Mouse (Mus musculus) kidney, adult 2 months (tissue): Measurements from ENCODE around the gene Taok2. TPM values are rescaled to one million over a fixed set of nuclear protein-coding genes. Genes with fewer than 3 reads are reported as not detected.

Experiments used
- DNase-seq: peaks from one replicate; pipeline ENCODE4 v3.0.0; 2021
- H3K27ac ChIP-seq: fragments of 200-500 bp; 2 replicates; pipeline ENCODE4 v1.5.1; 2012; ENCODE audit warnings: low read depth, low read length, control low read depth, inconsistent platforms; ENCODE audit not compliant: insufficient read depth
- H3K27me3 ChIP-seq: fragments of 200-500 bp; replicated peaks from 2 replicates; pipeline ENCODE4 v1.6.1; 2012; ENCODE audit warnings: mild to moderate bottlenecking, moderate library complexity, low read length, inconsistent platforms; ENCODE audit not compliant: control insufficient read depth, insufficient read depth
- H3K36me3 ChIP-seq: fragments of 200-500 bp; 2 replicates; pipeline ENCODE4 v1.6.1; 2012; ENCODE audit warnings: mild to moderate bottlenecking, moderate library complexity, low read length, inconsistent platforms; ENCODE audit not compliant: control insufficient read depth, insufficient read depth
- H3K4me1 ChIP-seq: fragments of 200-500 bp; 2 replicates; pipeline ENCODE4 v1.6.1; 2011; ENCODE audit warnings: low read length; ENCODE audit not compliant: control insufficient read depth, insufficient read depth
- H3K4me3 ChIP-seq: fragments of 200-500 bp; 2 replicates; pipeline ENCODE4 v1.5.1; 2011; ENCODE audit warnings: mild to moderate bottlenecking, low read depth, low read length, control low read depth; ENCODE audit not compliant: insufficient read depth
- CTCF ChIP-seq: fragments of 200-500 bp; conservative IDR thresholded peaks from 2 replicates; pipeline ENCODE4 v1.5.1; 2011; ENCODE audit warnings: low read depth, mild to moderate bottlenecking, control low read depth, low read length, moderate library complexity, mixed read lengths; ENCODE audit not compliant: insufficient read depth, insufficient read length
- POLR2A ChIP-seq: fragments of 200-500 bp; IDR thresholded peaks from one replicate; pipeline ENCODE4 v1.6.1; 2011; ENCODE audit warnings: low read depth, low read length, control low read depth
- WGBS: fragments of 180-500 bp; shearing (Covaris S2); methylation state at CpG from one replicate; pipeline ENCODE4 v1.1.7; 2018; 5-methylcytosine and 5-hydroxymethylcytosine counted together
- polyA plus RNA-seq: library from polyadenylated mRNA; depleted of rRNA; stranded (reverse); fragments of >200 nt; gene quantifications from 2 replicates; pipeline ENCODE4 v1.2.3, GENCODE M21; 2012

Gene Taok2
- polyA plus RNA-seq, 1 experiment: 56.5 TPM

- TF ChIP-seq CTCF: no peak
- no peak for TF ChIP-seq POLR2A
- 95% methylated on average over 1 of the region's 1 CpGs for WGBS
- Histone ChIP-seq H3K36me3 (peaks cover 18% of the 10 kb centered on the region), H3K4me3 (no peak overlapping the region), H3K27me3 (no peaks in the 10 kb centered on the region), H3K27ac (no peak overlapping the region), H3K4me1 (peaks cover 5% of the 10 kb centered on the region; the same call in 1 of the 2 replicates)
- DNase-seq: no peak
These were observed 7.3 kb downstream of the Taok2 start for GRCm38 (mm10) chr7:126877239-126877638.

GRCm38 (mm10) chr7:126870520-126870891, 14.0 kb downstream of the Taok2 start:
- 97% methylated on average over 2 of the region's 2 CpGs for WGBS
- no peak for TF ChIP-seq POLR2A
- DNase-seq: no peak
- no peaks in the 10 kb centered on the region for H3K4me1 ChIP-seq
- H3K4me3 ChIP-seq: no peak overlapping the region
- H3K36me3 ChIP-seq: peaks cover 19% of the 10 kb centered on the region
- no peak overlapping the region for H3K27ac ChIP-seq
- H3K27me3 ChIP-seq: no peaks in the 10 kb centered on the region

DNA sequence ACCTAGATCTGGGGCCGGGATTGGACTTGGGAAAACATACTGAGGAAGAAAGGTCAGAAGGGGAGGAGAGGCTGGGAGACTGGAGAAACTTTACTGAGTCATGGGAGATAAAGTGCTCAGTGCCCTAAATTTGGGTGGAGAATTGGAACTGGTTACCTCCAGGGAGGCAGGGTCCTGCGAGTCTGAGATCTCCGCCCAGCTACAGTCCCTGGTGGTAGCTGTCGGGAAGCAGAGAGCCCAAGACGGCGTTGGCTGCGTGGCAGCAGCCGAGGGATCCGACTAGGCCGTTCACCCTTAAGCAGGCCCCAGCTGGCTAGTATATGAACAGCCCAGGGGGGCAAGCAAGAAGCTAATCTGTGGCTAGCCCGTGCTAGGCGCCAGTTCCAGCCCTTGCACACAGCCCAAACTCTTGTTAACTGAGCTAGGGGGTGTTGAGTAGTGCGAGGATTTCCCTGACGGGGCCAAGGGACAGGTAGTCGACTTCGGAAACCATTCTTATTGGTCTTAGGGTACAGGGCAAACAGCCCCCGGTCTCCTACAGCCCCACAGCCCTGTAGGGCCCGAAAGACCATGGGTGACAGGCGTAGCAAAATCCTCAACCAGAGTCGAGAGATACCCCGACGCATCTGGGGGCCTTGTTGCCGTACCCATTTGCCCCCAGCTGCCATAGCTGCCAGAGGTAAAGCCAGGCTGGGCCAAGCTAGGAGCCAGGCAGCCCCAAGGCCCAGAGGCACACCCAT, 14.6 kb downstream of the Taok2 start:
- no peak for TF ChIP-seq CTCF
- no peak for TF ChIP-seq POLR2A
- H3K27me3 ChIP-seq: no peaks in the 10 kb centered on the region
- DNase-seq: no peak
- no peak overlapping the region for H3K27ac ChIP-seq
- WGBS: 90% methylated on average over 23 of the region's 23 CpGs
- H3K4me1 ChIP-seq: no peaks in the 10 kb centered on the region
- H3K36me3 ChIP-seq: peaks cover 17% of the 10 kb centered on the region
- no peak overlapping the region for H3K4me3 ChIP-seq

DNA sequence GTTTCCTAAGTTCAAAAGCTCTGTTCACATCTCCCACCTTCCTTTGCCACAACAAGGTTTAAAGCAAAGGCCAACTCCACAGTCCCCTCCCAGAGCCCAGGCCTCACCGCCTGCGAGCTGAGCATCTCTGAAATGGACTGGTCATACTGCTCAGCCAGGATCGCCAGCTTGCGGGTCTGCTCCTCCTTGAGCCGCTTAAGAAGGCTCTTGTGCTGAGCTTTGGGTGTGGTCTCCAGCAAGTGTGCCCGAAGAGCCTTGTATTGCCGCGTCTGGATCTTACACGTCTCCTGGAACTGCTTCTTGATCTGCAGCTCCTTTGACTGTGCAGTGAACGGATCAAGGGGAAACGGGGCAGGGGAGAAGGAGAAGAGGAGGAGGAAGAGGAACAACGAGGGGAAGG, 16.5 kb downstream of the Taok2 start:
- Histone ChIP-seq H3K36me3 (peaks cover 14% of the 10 kb centered on the region), H3K27ac (no peak overlapping the region), H3K4me1 (no peaks in the 10 kb centered on the region), H3K4me3 (no peak overlapping the region), H3K27me3 (no peaks in the 10 kb centered on the region)
- TF ChIP-seq POLR2A (no peak), CTCF (no peak)
- DNase-seq: no peak
- WGBS: 77% methylated on average over 12 of the region's 12 CpGs

- Histone ChIP-seq H3K4me3 (no peak overlapping the region), H3K4me1 (0 out of 2 replicates have a peak, but pooled peaks cover 3% of the 10 kb centered on the region), H3K27me3 (no peaks in the 10 kb centered on the region), H3K36me3 (peaks cover 14% of the 10 kb centered on the region), H3K27ac (no peak overlapping the region)
- TF ChIP-seq POLR2A (no peak), CTCF (no peak)
- 84% methylated on average over 2 of the region's 2 CpGs for WGBS
- no peak for DNase-seq
These were observed 17.0 kb downstream of the Taok2 start for GRCm38 (mm10) chr7:126867534-126867933.

GRCm38 (mm10) chr7:126863791-126864190, 20.7 kb downstream of the Taok2 start:
- H3K4me3 ChIP-seq: no peak overlapping the region
- H3K27ac ChIP-seq: no peak overlapping the region
- H3K36me3 ChIP-seq: peaks cover 4% of the 10 kb centered on the region; the same call in 1 of the 2 replicates
- peaks cover 9% of the 10 kb centered on the region; the same call in 1 of the 2 replicates for H3K4me1 ChIP-seq
- 48% methylated on average over 6 of the region's 6 CpGs for WGBS
- no peak for TF ChIP-seq POLR2A
- no peak for TF ChIP-seq CTCF
- DNase-seq: no peak
- no peaks in the 10 kb centered on the region for H3K27me3 ChIP-seq

DNA sequence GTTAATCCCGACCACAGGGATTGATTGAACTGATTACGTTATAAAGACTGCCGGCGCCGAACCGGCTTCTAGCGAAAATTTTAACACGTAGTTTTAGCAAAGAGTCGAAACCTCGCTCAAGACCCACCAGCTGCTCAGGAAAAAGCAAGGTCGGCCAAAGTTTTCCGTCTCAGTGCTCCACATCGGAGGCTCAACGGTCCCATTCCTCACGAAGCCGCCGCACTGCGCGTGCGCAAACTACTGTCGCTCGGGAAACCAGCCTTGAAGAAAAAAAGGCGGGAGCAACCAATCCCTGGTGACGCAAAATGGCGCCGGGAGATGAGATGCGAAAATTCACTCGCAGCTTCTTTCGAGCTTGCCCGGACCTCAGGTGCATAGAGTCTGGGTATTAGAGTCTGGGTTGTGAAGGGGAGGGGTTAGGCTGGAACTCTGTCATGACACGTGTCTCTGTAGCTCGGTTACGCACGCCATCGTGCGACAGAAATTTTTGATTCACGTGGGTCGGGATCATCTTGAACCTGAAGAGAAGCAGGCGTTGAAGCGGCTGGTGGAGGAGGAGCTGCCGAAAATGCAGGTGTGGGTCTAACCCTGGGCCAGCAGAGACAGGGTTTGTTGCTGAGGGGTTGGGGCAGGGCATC, 22.2 kb downstream of the Taok2 start, which contains the start of gene Ino80e:
Ino80e (minus strand) TSS at position 231 of the 638 bp plus-strand sequence.
- Histone ChIP-seq H3K27ac (peak within 1 kb of the TSS; percentile 63; the same call in 1 of the 2 replicates), H3K4me3 (peak within 1 kb of the TSS; percentile 68), H3K4me1 (peaks cover 9% of the 10 kb centered on the region; the same call in 1 of the 2 replicates), H3K27me3 (no peaks in the 10 kb centered on the region), H3K36me3 (0 out of 2 replicates have a peak, but pooled peaks cover 1% of the 10 kb centered on the region)
- TF ChIP-seq CTCF: 0 out of 2 replicates have a peak, but pooled peaks have one; percentile 7
- no peak for TF ChIP-seq POLR2A
- peak; percentile 97 for DNase-seq
- WGBS: under 1% methylated on average over 41 of the region's 41 CpGs
